Mouse (Mus musculus): ENCODE measurements around the gene Slc36a2.

DNA sequence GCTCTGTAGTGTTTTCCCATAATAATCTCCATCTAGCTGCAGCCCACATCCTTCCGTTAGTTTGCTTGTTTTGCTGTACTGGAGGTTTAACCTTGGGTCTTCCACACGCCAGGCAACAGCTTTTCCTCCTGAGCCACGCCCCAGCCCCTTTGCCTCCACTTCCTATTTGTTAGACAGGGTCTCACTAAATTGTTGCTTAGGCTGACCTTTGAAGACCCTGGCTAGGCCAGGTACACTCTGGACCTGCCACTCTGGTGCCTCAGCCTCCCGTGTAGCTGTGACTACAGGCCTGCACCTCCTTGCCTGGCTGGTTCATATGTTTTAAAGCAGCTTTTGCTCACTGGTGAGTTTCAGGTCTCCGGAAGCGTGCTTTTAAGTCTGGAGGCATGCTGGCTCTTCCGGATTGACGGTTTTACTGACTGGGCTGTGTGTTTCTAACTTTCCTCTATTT, 64.0 kb downstream of the Slc36a2 start:
- no peak for TF ChIP-seq CTCF (IDR thresholded peaks at IDR 0.05; ENCODE audit: insufficient read depth, low read length)
- TF ChIP-seq POLR2A (IDR thresholded peaks at IDR 0.05; ENCODE audit: borderline replicate concordance, extremely low read depth, low read depth, low read length), result no peak

Measured in lung, adult 2 months (tissue).